In genomic region chr13:78650824-78651223, GRCm38 (mm10) we compare ENCODE assay signal across 27 mouse cellular contexts.
A peak's percentile ranks its signal among the peaks of the same experiment; 100 is the strongest.
DNase-seq lines count a peak whose midpoint lies in the region; ATAC-seq lines count a peak whose summit lies in the region.
"Had no signal": no experiment of that assay in that cellular context is flagged by ENCODE, and none has a peak within 500 bp of the region (broad histone marks: within the 10 kb centered on the region; RNA-seq: fewer than 3 reads in every experiment).

No protein-coding gene starts in this region.

- H3K4me3 ChIP-seq in neural tube, embryonic 11.5 days (ENCODE audit: low read depth, low read length), result no peak overlapping the region
- H3K4me3 ChIP-seq in neural tube, embryonic 15.5 days (replicated peaks), result no peak overlapping the region
- no peak overlapping the region for H3K4me3 ChIP-seq in kidney, embryonic 16.5 days (ENCODE audit: low read length)
- H3K4me3 ChIP-seq: embryonic facial prominence, embryonic 10.5 days; embryonic facial prominence, embryonic 12.5 days; forebrain, embryonic 13.5 days; forebrain, embryonic 15.5 days had no signal

- no peaks in the 10 kb centered on the region for H3K4me1 ChIP-seq in neural tube, embryonic 11.5 days (ENCODE audit: control insufficient read depth, insufficient read depth, low read length)
- H3K4me1 ChIP-seq in neural tube, embryonic 15.5 days, result no peaks in the 10 kb centered on the region
- H3K4me1 ChIP-seq in kidney, embryonic 16.5 days (ENCODE audit: insufficient read depth, low read length), result no peaks in the 10 kb centered on the region
- H3K4me1 ChIP-seq: embryonic facial prominence, embryonic 12.5 days; forebrain, embryonic 13.5 days; forebrain, embryonic 15.5 days had no signal

- no peak overlapping the region for H3K9ac ChIP-seq in neural tube, embryonic 11.5 days (ENCODE audit: low read length)
- no peak overlapping the region for H3K9ac ChIP-seq in neural tube, embryonic 15.5 days (replicated peaks)
- H3K9ac ChIP-seq in kidney, embryonic 16.5 days (replicated peaks; ENCODE audit: low read length), result no peak overlapping the region
- H3K9ac ChIP-seq: embryonic facial prominence, embryonic 12.5 days; forebrain, embryonic 13.5 days; forebrain, embryonic 15.5 days; forebrain, postnatal 0 days had no signal

- H3K4me2 ChIP-seq in neural tube, embryonic 11.5 days (ENCODE audit: low read depth), result no peak overlapping the region
- H3K4me2 ChIP-seq in neural tube, embryonic 15.5 days, result no peak overlapping the region
- no peak overlapping the region for H3K4me2 ChIP-seq in kidney, embryonic 16.5 days (replicated peaks; ENCODE audit: low read depth, low read length)
- H3K4me2 ChIP-seq: embryonic facial prominence, embryonic 12.5 days; forebrain, embryonic 13.5 days; forebrain, embryonic 15.5 days had no signal

- no peaks in the 10 kb centered on the region for H3K27me3 ChIP-seq in neural tube, embryonic 11.5 days (ENCODE audit: control insufficient read depth, insufficient read depth, low read length)
- H3K27me3 ChIP-seq in neural tube, embryonic 15.5 days (replicated peaks), result no peaks in the 10 kb centered on the region
- H3K27me3 ChIP-seq in kidney, embryonic 16.5 days (ENCODE audit: insufficient read depth, low read length), result no peaks in the 10 kb centered on the region
- H3K27me3 ChIP-seq: CH12.LX; embryonic facial prominence, embryonic 12.5 days; forebrain, embryonic 13.5 days; forebrain, embryonic 15.5 days had no signal

- DNase-seq in embryo, embryonic 11 days, result peak; percentile 29
- no peak for DNase-seq in embryo, embryonic 10.5 days (ENCODE audit: low spot score)
- DNase-seq in neural tube, embryonic 11.5 days (ENCODE audit: low spot score), result no peak
- peak; percentile 34 for DNase-seq in 3T3-L1 (ENCODE audit: low read depth, low spot score)
- peak; percentile 45 for DNase-seq in mesoderm, embryonic 11.5 days (ENCODE audit: low read depth, low spot score)
- no peak for DNase-seq in right cerebral cortex, postnatal 10 days (ENCODE audit: low spot score in 2 of 2)
- DNase-seq: adrenal gland, adult 8-10 months; adrenal gland, postnatal 14 days; adrenal gland, postnatal 36 days; B cell, adult 2 months; cerebellum, adult 11-12 months; cerebellum, adult 2 months; cerebellum, adult 9-10 months; cerebellum, postnatal 10 days; cerebellum, postnatal 25 days; forebrain, postnatal 0 days had no signal

- peak; percentile 65; the same call in 1 of the 2 replicates for ATAC-seq in neural tube, embryonic 11.5 days (ENCODE audit: insufficient read depth, low FRiP score, low TSS enrichment)
- no peak; the same call in 1 of the 2 replicates for ATAC-seq in neural tube, embryonic 15.5 days (ENCODE audit: low FRiP score)
- ATAC-seq in kidney, embryonic 16.5 days (ENCODE audit: low FRiP score, low TSS enrichment), result no peak
- ATAC-seq: activated CD4-positive, CD25-positive, alpha-beta regulatory T cell, adult 4 months; CD4-positive, CD25-positive, alpha-beta regulatory T cell, adult 4 months; forebrain, embryonic 13.5 days; forebrain, embryonic 15.5 days; forebrain, postnatal 0 days; Patski had no signal

- 52% methylated on average over 1 of the region's 1 CpGs for WGBS in neural tube, embryonic 11.5 days
- 45% methylated on average over 1 of the region's 1 CpGs for WGBS in neural tube, embryonic 15.5 days
- WGBS in kidney, embryonic 16.5 days, result 94% methylated on average over 1 of the region's 1 CpGs

- no peak overlapping the region for H3K27ac ChIP-seq in neural tube, embryonic 11.5 days (ENCODE audit: low read depth, low read length)
- no peak overlapping the region for H3K27ac ChIP-seq in neural tube, embryonic 15.5 days (replicated peaks)
- H3K27ac ChIP-seq in kidney, embryonic 16.5 days (ENCODE audit: low read length), result no peak overlapping the region
- H3K27ac ChIP-seq: embryonic facial prominence, embryonic 10.5 days; embryonic facial prominence, embryonic 12.5 days; forebrain, embryonic 13.5 days; forebrain, embryonic 15.5 days had no signal

- H3K36me3 ChIP-seq in neural tube, embryonic 11.5 days (ENCODE audit: control insufficient read depth, insufficient read depth, low read length), result no peaks in the 10 kb centered on the region
- H3K36me3 ChIP-seq in neural tube, embryonic 15.5 days, result no peaks in the 10 kb centered on the region
- H3K36me3 ChIP-seq in kidney, embryonic 16.5 days (ENCODE audit: insufficient read depth, low read length), result no peaks in the 10 kb centered on the region
- H3K36me3 ChIP-seq: embryonic facial prominence, embryonic 10.5 days; embryonic facial prominence, embryonic 12.5 days; forebrain, embryonic 15.5 days; G1E had no signal

- no peaks in the 10 kb centered on the region for H3K9me3 ChIP-seq in neural tube, embryonic 11.5 days (ENCODE audit: control insufficient read depth, low read length)
- H3K9me3 ChIP-seq in neural tube, embryonic 15.5 days (replicated peaks), result no peaks in the 10 kb centered on the region
- no peaks in the 10 kb centered on the region for H3K9me3 ChIP-seq in kidney, embryonic 16.5 days (ENCODE audit: low read length)
- H3K9me3 ChIP-seq: embryonic facial prominence, embryonic 10.5 days; embryonic facial prominence, embryonic 12.5 days; forebrain, embryonic 13.5 days; forebrain, embryonic 15.5 days; G1E had no signal

Comparison
In these comparisons a context has a peak if more than half of its experiments do, and no peak if none do; other contexts are left out.
1. DNase-seq: peak in embryo, embryonic 11 days (single experiment), 3T3-L1 (single experiment) and mesoderm, embryonic 11.5 days (single experiment); none in embryo, embryonic 10.5 days (single experiment), neural tube, embryonic 11.5 days (single experiment) and right cerebral cortex, postnatal 10 days (0 of 2).